Mouse (Mus musculus): Measurements from ENCODE around the gene Gm42957. TPM values are rescaled to one million over a fixed set of nuclear protein-coding genes. Genes with fewer than 3 reads are reported as not detected.
A peak's percentile ranks its signal among the peaks of the same experiment; 100 is the strongest.
"Not testable (repeated sequence)": the region's sequence is repeated elsewhere in the genome, so short reads cannot be mapped to it uniquely, and the experiment has no call there.

The Gm42957 gene
- polyA plus RNA-seq, 1 experiment from 2014 or later: not detected

GRCm38 (mm10) chr3:96678456-96678855, 43.2 kb downstream of the Gm42957 start:
- Histone ChIP-seq H3K9ac (replicated peaks; ENCODE audit: low read depth, low read length) (no peak overlapping the region), H3K27ac (ENCODE audit: low read depth, low read length) (no peak overlapping the region), H3K27me3 (ENCODE audit: control insufficient read depth, insufficient read depth, low read length) (no peaks in the 10 kb centered on the region), H3K4me2 (ENCODE audit: low read depth, low read length) (no peak overlapping the region), H3K9me3 (ENCODE audit: control insufficient read depth, low read length) (no peaks in the 10 kb centered on the region), H3K36me3 (ENCODE audit: control insufficient read depth, insufficient read depth, low read length) (no peaks in the 10 kb centered on the region), H3K4me3 (ENCODE audit: low read depth, low read length) (no peak overlapping the region), H3K4me1 (ENCODE audit: control insufficient read depth, insufficient read depth, low read length) (no peaks in the 10 kb centered on the region)
- ATAC-seq (ENCODE audit: low read depth): no peak
- 69% methylated on average over 7 of the region's 7 CpGs for WGBS

- H3K4me3 ChIP-seq (ENCODE audit: low read depth, low read length): no peak overlapping the region
- WGBS: 41% methylated on average over 5 of the region's 5 CpGs
- H3K27ac ChIP-seq (ENCODE audit: low read depth, low read length): no peak overlapping the region
- H3K36me3 ChIP-seq (ENCODE audit: control insufficient read depth, insufficient read depth, low read length): no peaks in the 10 kb centered on the region
- no peak overlapping the region for H3K4me2 ChIP-seq (ENCODE audit: low read depth, low read length)
- H3K9ac ChIP-seq (replicated peaks; ENCODE audit: low read depth, low read length): no peak overlapping the region
- no peaks in the 10 kb centered on the region for H3K9me3 ChIP-seq (ENCODE audit: control insufficient read depth, low read length)
- ATAC-seq (ENCODE audit: low read depth): no peak
- H3K4me1 ChIP-seq (ENCODE audit: control insufficient read depth, insufficient read depth, low read length): no peaks in the 10 kb centered on the region
- no peaks in the 10 kb centered on the region for H3K27me3 ChIP-seq (ENCODE audit: control insufficient read depth, insufficient read depth, low read length)
These were observed 43.9 kb downstream of the Gm42957 start for GRCm38 (mm10) chr3:96679159-96679674.

GRCm38 (mm10) chr3:96680269-96680956, 45.1 kb downstream of the Gm42957 start:
- WGBS: 15% methylated on average over 12 of the region's 12 CpGs
- 0 out of 2 replicates have a peak, but pooled peaks have one; percentile 24 for ATAC-seq (ENCODE audit: low read depth)
- no peak overlapping the region for H3K4me3 ChIP-seq (ENCODE audit: low read depth, low read length)
- no peaks in the 10 kb centered on the region for H3K4me1 ChIP-seq (ENCODE audit: control insufficient read depth, insufficient read depth, low read length)
- no peak overlapping the region for H3K4me2 ChIP-seq (ENCODE audit: low read depth, low read length)
- H3K27ac ChIP-seq (ENCODE audit: low read depth, low read length): no peak overlapping the region
- H3K9ac ChIP-seq (replicated peaks; ENCODE audit: low read depth, low read length): no peak overlapping the region
- H3K9me3 ChIP-seq (ENCODE audit: control insufficient read depth, low read length): no peaks in the 10 kb centered on the region
- H3K27me3 ChIP-seq (ENCODE audit: control insufficient read depth, insufficient read depth, low read length): no peaks in the 10 kb centered on the region
- H3K36me3 ChIP-seq (ENCODE audit: control insufficient read depth, insufficient read depth, low read length): no peaks in the 10 kb centered on the region

GRCm38 (mm10) chr3:96683496-96683895, 48.2 kb downstream of the Gm42957 start:
- Histone ChIP-seq H3K4me2 (ENCODE audit: low read depth, low read length) (no peak overlapping the region), H3K27ac (ENCODE audit: low read depth, low read length) (no peak overlapping the region)
- ATAC-seq (ENCODE audit: low read depth): no peak

GRCm38 (mm10) chr3:96684151-96684821, 49.0 kb downstream of the Gm42957 start:
- H3K36me3 ChIP-seq (ENCODE audit: control insufficient read depth, insufficient read depth, low read length): no peaks in the 10 kb centered on the region
- H3K9ac ChIP-seq (replicated peaks; ENCODE audit: low read depth, low read length): no peak overlapping the region
- 0 out of 2 replicates have a peak overlapping the region, but pooled peaks have one; percentile 3 for H3K4me3 ChIP-seq (ENCODE audit: low read depth, low read length)
- H3K4me2 ChIP-seq (ENCODE audit: low read depth, low read length): peak overlapping the region; percentile 31; the same call in 1 of the 2 replicates
- no peaks in the 10 kb centered on the region for H3K27me3 ChIP-seq (ENCODE audit: control insufficient read depth, insufficient read depth, low read length)
- WGBS: 61% methylated on average over 17 of the region's 17 CpGs
- no peaks in the 10 kb centered on the region for H3K4me1 ChIP-seq (ENCODE audit: control insufficient read depth, insufficient read depth, low read length)
- no peak for ATAC-seq (ENCODE audit: low read depth)
- H3K27ac ChIP-seq (ENCODE audit: low read depth, low read length): no peak overlapping the region
- no peaks in the 10 kb centered on the region for H3K9me3 ChIP-seq (ENCODE audit: control insufficient read depth, low read length)

More at GRCm38 (mm10) chr3:96683496-96683895, 48.2 kb downstream of the Gm42957 start:
- Histone ChIP-seq H3K36me3 (ENCODE audit: control insufficient read depth, insufficient read depth, low read length) (no peaks in the 10 kb centered on the region), H3K4me1 (ENCODE audit: control insufficient read depth, insufficient read depth, low read length) (no peaks in the 10 kb centered on the region), H3K4me3 (ENCODE audit: low read depth, low read length) (no peak overlapping the region), H3K27me3 (ENCODE audit: control insufficient read depth, insufficient read depth, low read length) (no peaks in the 10 kb centered on the region), H3K9ac (replicated peaks; ENCODE audit: low read depth, low read length) (no peak overlapping the region), H3K9me3 (ENCODE audit: control insufficient read depth, low read length) (no peaks in the 10 kb centered on the region)
- 91% methylated on average over 3 of the region's 3 CpGs for WGBS

GRCm38 (mm10) chr3:96684822-96685156, 49.5 kb downstream of the Gm42957 start:
- no peak for ATAC-seq (ENCODE audit: low read depth)
- Histone ChIP-seq H3K27ac (ENCODE audit: low read depth, low read length) (no peak overlapping the region), H3K9ac (replicated peaks; ENCODE audit: low read depth, low read length) (no peak overlapping the region)

GRCm38 (mm10) chr3:96686057-96686456, 50.8 kb downstream of the Gm42957 start:
- H3K4me1 ChIP-seq (ENCODE audit: control insufficient read depth, insufficient read depth, low read length); H3K4me3 ChIP-seq (ENCODE audit: low read depth, low read length); H3K9ac ChIP-seq (replicated peaks; ENCODE audit: low read depth, low read length); H3K9me3 ChIP-seq (ENCODE audit: control insufficient read depth, low read length); ATAC-seq (ENCODE audit: low read depth); H3K4me2 ChIP-seq (ENCODE audit: low read depth, low read length); H3K27ac ChIP-seq (ENCODE audit: low read depth, low read length); H3K27me3 ChIP-seq (ENCODE audit: control insufficient read depth, insufficient read depth, low read length); H3K36me3 ChIP-seq (ENCODE audit: control insufficient read depth, insufficient read depth, low read length): not testable (repeated sequence)
- WGBS: 95% methylated on average over 5 of the region's 5 CpGs

More at GRCm38 (mm10) chr3:96684822-96685156, 49.5 kb downstream of the Gm42957 start:
- Histone ChIP-seq H3K4me2 (ENCODE audit: low read depth, low read length) (peak overlapping the region; percentile 31; the same call in 1 of the 2 replicates), H3K36me3 (ENCODE audit: control insufficient read depth, insufficient read depth, low read length) (no peaks in the 10 kb centered on the region), H3K27me3 (ENCODE audit: control insufficient read depth, insufficient read depth, low read length) (no peaks in the 10 kb centered on the region), H3K9me3 (ENCODE audit: control insufficient read depth, low read length) (no peaks in the 10 kb centered on the region), H3K4me1 (ENCODE audit: control insufficient read depth, insufficient read depth, low read length) (no peaks in the 10 kb centered on the region), H3K4me3 (ENCODE audit: low read depth, low read length) (0 out of 2 replicates have a peak overlapping the region, but pooled peaks have one; percentile 3)
- 33% methylated on average over 28 of the region's 28 CpGs for WGBS

GRCm38 (mm10) chr3:96688854-96689253, 53.6 kb downstream of the Gm42957 start:
- ATAC-seq (ENCODE audit: low read depth): no peak
- H3K9me3 ChIP-seq (ENCODE audit: control insufficient read depth, low read length): no peaks in the 10 kb centered on the region

GRCm38 (mm10) chr3:96690298-96690697, 55.0 kb downstream of the Gm42957 start:
- 64% methylated on average over 3 of the region's 3 CpGs for WGBS
- no peak overlapping the region for H3K4me2 ChIP-seq (ENCODE audit: low read depth, low read length)

More at GRCm38 (mm10) chr3:96688854-96689253, 53.6 kb downstream of the Gm42957 start:
- no peak overlapping the region for H3K9ac ChIP-seq (replicated peaks; ENCODE audit: low read depth, low read length)
- 88% methylated on average over 11 of the region's 11 CpGs for WGBS
- no peak overlapping the region for H3K4me2 ChIP-seq (ENCODE audit: low read depth, low read length)
- no peak overlapping the region for H3K27ac ChIP-seq (ENCODE audit: low read depth, low read length)
- no peaks in the 10 kb centered on the region for H3K4me1 ChIP-seq (ENCODE audit: control insufficient read depth, insufficient read depth, low read length)
- H3K36me3 ChIP-seq (ENCODE audit: control insufficient read depth, insufficient read depth, low read length): no peaks in the 10 kb centered on the region
- no peaks in the 10 kb centered on the region for H3K27me3 ChIP-seq (ENCODE audit: control insufficient read depth, insufficient read depth, low read length)
- no peak overlapping the region for H3K4me3 ChIP-seq (ENCODE audit: low read depth, low read length)

More at GRCm38 (mm10) chr3:96690298-96690697, 55.0 kb downstream of the Gm42957 start:
- H3K36me3 ChIP-seq (ENCODE audit: control insufficient read depth, insufficient read depth, low read length): no peaks in the 10 kb centered on the region
- no peak overlapping the region for H3K4me3 ChIP-seq (ENCODE audit: low read depth, low read length)
- H3K9me3 ChIP-seq (ENCODE audit: control insufficient read depth, low read length): no peaks in the 10 kb centered on the region
- no peaks in the 10 kb centered on the region for H3K4me1 ChIP-seq (ENCODE audit: control insufficient read depth, insufficient read depth, low read length)
- no peak overlapping the region for H3K9ac ChIP-seq (replicated peaks; ENCODE audit: low read depth, low read length)
- no peaks in the 10 kb centered on the region for H3K27me3 ChIP-seq (ENCODE audit: control insufficient read depth, insufficient read depth, low read length)
- H3K27ac ChIP-seq (ENCODE audit: low read depth, low read length): no peak overlapping the region
- ATAC-seq (ENCODE audit: low read depth): no peak

All from neural tube, embryonic 14.5 days (tissue).